10 mouse cellular contexts compared by ENCODE assay signal in the genomic region with DNA sequence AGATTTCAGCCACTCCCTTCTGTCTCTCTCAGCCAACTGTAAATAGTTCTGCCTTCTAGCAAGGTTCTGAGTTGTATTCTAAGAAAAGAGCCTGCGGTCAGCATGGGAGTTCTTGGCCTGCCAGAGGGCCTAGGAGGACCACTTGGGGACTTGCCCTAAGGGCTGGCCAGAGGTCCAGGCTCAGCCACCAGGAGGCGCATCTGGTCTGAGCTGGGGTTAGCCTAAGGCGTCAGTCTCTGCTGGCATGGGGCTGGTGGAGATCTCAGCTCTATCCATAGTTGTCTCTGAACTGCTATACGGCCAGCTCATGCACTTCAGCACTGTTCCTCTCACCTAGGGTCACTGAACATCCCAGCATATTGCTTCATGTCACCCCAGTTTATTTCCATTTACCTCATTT. TPM values are rescaled to one million over a fixed set of nuclear protein-coding genes. Genes with fewer than 3 reads are reported as not detected.
A peak's percentile ranks its signal among the peaks of the same experiment; 100 is the strongest.
DNase-seq lines count a peak whose midpoint lies in the region; ATAC-seq and TF ChIP-seq lines count a peak whose summit lies in the region.
"Had no signal": no experiment of that assay in that cellular context is flagged by ENCODE, and none has a peak within 500 bp of the region (broad histone marks: within the 10 kb centered on the region; RNA-seq: fewer than 3 reads in every experiment).

No protein-coding gene starts in this region.

- no peaks in the 10 kb centered on the region for H3K36me3 ChIP-seq in liver, embryonic 15.5 days (replicated peaks)
- H3K36me3 ChIP-seq: hindbrain, embryonic 15.5 days had no signal

- intact Hi-C loops in gastrocnemius, adult 2 months (cut with DNase I) = no loop called here

- no peak overlapping the region for H3K4me3 ChIP-seq in gastrocnemius, adult 2 months
- H3K4me3 ChIP-seq in liver, embryonic 15.5 days (replicated peaks) = no peak overlapping the region
- H3K4me3 ChIP-seq: hindbrain, embryonic 15.5 days had no signal

- no peak overlapping the region for H3K4me2 ChIP-seq in liver, embryonic 15.5 days
- H3K4me2 ChIP-seq: hindbrain, embryonic 15.5 days had no signal

- H3K27ac ChIP-seq in gastrocnemius, adult 2 months = no peak overlapping the region
- H3K27ac ChIP-seq in liver, embryonic 15.5 days (replicated peaks) = 0 out of 2 replicates have a peak overlapping the region, but pooled peaks have one; percentile 14
- H3K27ac ChIP-seq: hindbrain, embryonic 15.5 days had no signal

- H3K27me3 ChIP-seq in liver, embryonic 15.5 days = no peaks in the 10 kb centered on the region
- H3K27me3 ChIP-seq: hindbrain, embryonic 15.5 days had no signal

- ATAC-seq in liver, embryonic 15.5 days (ENCODE audit: insufficient read depth) = no peak

- peak; percentile 68 for DNase-seq in gastrocnemius, adult 2 months
- DNase-seq in gastrocnemius, adult 18-20 months (ENCODE audit: low spot score) = no peak
- DNase-seq in right cerebral cortex, postnatal 14 days = peak; percentile 47
- DNase-seq in right cerebral cortex, adult 2 months (ENCODE audit: low spot score in 2 of 2) = no peak
- DNase-seq in cerebellum, postnatal 10 days = peak; percentile 81
- peak; percentile 42 to 43 for DNase-seq in thymus, postnatal 36 days
- DNase-seq in frontal cortex, postnatal 14 days (ENCODE audit: low spot score in 2 of 2) = no peak

- H3K4me1 ChIP-seq in liver, embryonic 15.5 days (replicated peaks) = peaks cover 27% of the 10 kb centered on the region

- 30% methylated on average over 4 of the region's 4 CpGs for WGBS in liver, embryonic 15.5 days (ENCODE audit: insufficient replicate concordance)

- peak; percentile 64 for TF ChIP-seq CTCF in gastrocnemius, adult 2 months (IDR thresholded peaks at IDR 0.05)

- no peak overlapping the region for H3K9ac ChIP-seq in liver, embryonic 15.5 days
- H3K9ac ChIP-seq: hindbrain, embryonic 15.5 days had no signal

- no peaks in the 10 kb centered on the region for H3K9me3 ChIP-seq in liver, embryonic 15.5 days (replicated peaks)
- H3K9me3 ChIP-seq: hindbrain, embryonic 15.5 days had no signal

RNA-seq across cellular contexts. Expression of a gene that starts 30.3 kb away (rescaled TPM):
- 10 to 100 TPM; 18.9 to 32.6 TPM for total RNA-seq in gastrocnemius, adult 2 months (2021)
- 10 to 100 TPM; 23.4 to 24.5 TPM for total RNA-seq in gastrocnemius, adult 18-20 months (2021)
- polyA plus RNA-seq in liver, embryonic 15.5 days (2015; fragmentation: Nextera tagmentation; extraction: Ambion mirVana) = 3.4 and 4.3 TPM in 2 replicates

RNA-seq across cellular contexts. Expression of a gene that starts 54.8 kb away (rescaled TPM):
- total RNA-seq in gastrocnemius, adult 2 months (2021) = not detected
- not detected for total RNA-seq in gastrocnemius, adult 18-20 months (2021)
- not detected in 2 replicates for polyA plus RNA-seq in liver, embryonic 15.5 days (2015; fragmentation: Nextera tagmentation; extraction: Ambion mirVana)
- total RNA-seq: neutrophil, adult 5-6 weeks had no signal

Comparison
In these comparisons a context has a peak if more than half of its experiments do, and no peak if none do; other contexts are left out.
1. DNase-seq: peak in gastrocnemius, adult 2 months (single experiment), right cerebral cortex, postnatal 14 days (single experiment), cerebellum, postnatal 10 days (2 of 2) and thymus, postnatal 36 days (2 of 2); none in gastrocnemius, adult 18-20 months (single experiment), right cerebral cortex, adult 2 months (0 of 2) and frontal cortex, postnatal 14 days (0 of 2).